Mouse (Mus musculus) heart, postnatal 0 days (tissue): ENCODE results near the gene Mapk9.

Experiments
- CTCF ChIP-seq: IDR thresholded peaks from 2 replicates; pipeline ENCODE4 v1.5.1; 2016; ENCODE audit warnings: antibody characterized with exemption, control low read depth, low read depth
- EP300 ChIP-seq: IDR thresholded peaks from 2 replicates; pipeline ENCODE4 v1.6.1; 2016; ENCODE audit warnings: antibody characterized with exemption, low read depth

DNA sequence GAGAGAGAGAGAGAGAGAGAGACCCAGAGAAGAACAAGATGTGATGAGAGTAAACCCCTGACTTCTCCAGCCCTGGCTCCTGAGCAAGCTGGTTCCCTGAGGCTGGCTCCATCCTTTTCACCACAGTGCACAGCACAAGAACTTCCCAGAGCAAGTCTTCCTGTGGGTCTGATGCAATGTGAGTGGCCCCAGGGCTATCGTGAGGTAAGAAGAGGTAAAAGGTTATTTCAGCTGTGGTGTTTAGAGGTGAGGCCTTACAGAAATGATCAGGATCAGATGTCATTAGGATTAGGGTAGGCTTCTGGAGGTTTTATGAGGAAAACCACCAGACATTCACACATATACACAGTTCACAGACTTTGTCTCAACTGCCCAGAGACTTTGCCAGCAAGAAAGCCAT, 4.7 kb upstream of the Mapk9 start:
- TF ChIP-seq CTCF: no peak
- no peak for TF ChIP-seq EP300
